Mouse (Mus musculus) stomach, embryonic 14.5 days (tissue): ENCODE data around the gene Palb2. TPM values are rescaled to one million over a fixed set of nuclear protein-coding genes. Genes with fewer than 3 reads are reported as not detected.

Experiments used
- ATAC-seq: fragments of 200-750 bp; cut with Nextera tagmentation; 2 replicates; pipeline ENCODE4 v1.8.0; 2017; ENCODE audit warnings: low read depth, moderate TSS enrichment; ENCODE audit not compliant: insufficient number of reproducible peaks, insufficient read depth, low FRiP score
- H3K27ac ChIP-seq: fragments of 300-500 bp; sonication (generic); 2 replicates; pipeline ENCODE4 v1.5.1; 2014; ENCODE audit warnings: mild to moderate bottlenecking, low read length, moderate library complexity, mixed read lengths
- H3K27me3 ChIP-seq: fragments of 300-500 bp; sonication (generic); 2 replicates; pipeline ENCODE4 v1.6.1; 2014; ENCODE audit warnings: low read length, control low read depth, mixed read lengths; ENCODE audit not compliant: control insufficient read depth, insufficient read depth
- H3K36me3 ChIP-seq: fragments of 300-500 bp; sonication (generic); 2 replicates; pipeline ENCODE4 v1.6.1; 2014; ENCODE audit warnings: mild to moderate bottlenecking, control low read depth, low read length, moderate library complexity, mixed read lengths; ENCODE audit not compliant: control insufficient read depth, insufficient read depth
- H3K4me1 ChIP-seq: fragments of 300-500 bp; sonication (generic); 2 replicates; pipeline ENCODE4 v1.6.1; 2014; ENCODE audit warnings: low read length, control low read depth, mixed read lengths; ENCODE audit not compliant: control insufficient read depth, insufficient read depth
- H3K4me2 ChIP-seq: fragments of 300-500 bp; sonication (generic); replicated peaks from 2 replicates; pipeline ENCODE4 v1.6.1; 2014; ENCODE audit warnings: low read depth, low read length, control low read depth
- H3K4me3 ChIP-seq: fragments of 300-500 bp; sonication (generic); 2 replicates; pipeline ENCODE4 v1.5.1; 2014; ENCODE audit warnings: low read depth, low read length, control low read depth
- H3K9ac ChIP-seq: fragments of 300-500 bp; sonication (generic); replicated peaks from 2 replicates; pipeline ENCODE4 v1.6.1; 2014; ENCODE audit warnings: low read depth, mild to moderate bottlenecking, control low read depth, low read length, moderate library complexity, mixed read lengths
- H3K9me3 ChIP-seq: fragments of 300-500 bp; sonication (generic); 2 replicates; pipeline ENCODE4 v1.6.1; 2016; ENCODE audit warnings: low read depth, low read length, control low read depth; ENCODE audit not compliant: control insufficient read depth
- WGBS: fragments of 180-500 bp; shearing (Covaris S2); extraction: QIAGEN DNeasy Blood & Tissue Kit; methylation state at CpG from one replicate; pipeline ENCODE4 v1.1.7; 2014; 5-methylcytosine and 5-hydroxymethylcytosine counted together
- polyA plus RNA-seq: library from polyadenylated mRNA; unstranded; fragments of >200 nt; fragmentation: Nextera tagmentation; extraction: Ambion mirVana; gene quantifications from 2 replicates; pipeline ENCODE4 v1.2.1, GENCODE M21; 2014

Palb2 gene
- polyA plus RNA-seq, 1 experiment from 2014 or later = 20.0 TPM

DNA sequence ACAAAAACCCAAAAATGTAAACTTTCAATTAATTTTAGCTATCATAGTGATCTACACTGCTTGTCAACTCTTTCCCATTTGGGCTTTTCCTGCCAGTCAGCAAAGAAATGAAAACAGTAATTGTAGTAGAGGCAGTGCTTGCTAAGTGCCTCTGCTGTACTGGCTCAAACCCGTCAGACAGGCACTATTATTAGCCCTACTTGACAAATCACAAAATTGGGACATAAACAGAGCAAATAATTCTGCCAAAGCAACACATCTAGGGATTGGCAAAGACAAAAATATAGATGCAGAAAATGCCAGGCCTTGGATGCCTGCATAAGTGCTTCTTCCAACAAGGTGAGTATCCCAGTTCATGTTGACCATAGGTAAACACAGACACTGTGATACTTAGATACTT is 67.1 kb downstream of the Palb2 start:
- Histone ChIP-seq H3K27ac (no peak overlapping the region), H3K27me3 (no peaks in the 10 kb centered on the region), H3K9me3 (no peaks in the 10 kb centered on the region), H3K9ac (no peak overlapping the region), H3K4me1 (peaks cover 15% of the 10 kb centered on the region; the same call in 1 of the 2 replicates), H3K36me3 (peaks cover 17% of the 10 kb centered on the region), H3K4me3 (peak overlapping the region; percentile 64; the same call in 1 of the 2 replicates), H3K4me2 (peak overlapping the region; percentile 60)
- WGBS = 46% methylated on average over 1 of the region's 1 CpGs
- no peak for ATAC-seq

Other genes starting within 250 kb of the Palb2 start
- 20.5 and 22.5 TPM in 2 replicates for gene Cog7, start 151.3 kb downstream of the Palb2 start, polyA plus RNA-seq
- gene Gga2, start 111.8 kb downstream of the Palb2 start, polyA plus RNA-seq = 48.2 and 57.7 TPM in 2 replicates
- gene Ubfd1, start 65.8 kb downstream of the Palb2 start, polyA plus RNA-seq = 77.5 and 86.2 TPM in 2 replicates
- 17.9 and 18.7 TPM in 2 replicates for gene Ears2, start 65.7 kb downstream of the Palb2 start, polyA plus RNA-seq
- gene Ndufab1, start 31.1 kb downstream of the Palb2 start, polyA plus RNA-seq = 623 and 627 TPM in 2 replicates
- gene Dctn5, start 56 bp upstream of the Palb2 start, polyA plus RNA-seq = 129 and 133 TPM in 2 replicates
- gene Plk1, start 26.5 kb upstream of the Palb2 start, polyA plus RNA-seq = 91.2 and 92.3 TPM in 2 replicates
- gene Ern2, start 53.2 kb upstream of the Palb2 start, polyA plus RNA-seq = 12.8 and 13.3 TPM in 2 replicates
- not detected in 2 replicates for gene Chp2, start 86.5 kb upstream of the Palb2 start, polyA plus RNA-seq
- 18.3 and 18.4 TPM in 2 replicates for gene Prkcb, start 155.8 kb upstream of the Palb2 start, polyA plus RNA-seq